Mouse (Mus musculus) MEL (cell line): ENCODE measurements around the gene Prickle2. TPM values are rescaled to one million over a fixed set of nuclear protein-coding genes. Genes with fewer than 3 reads are reported as not detected.

Source experiments
- DNase-seq: peaks from one replicate; pipeline ENCODE4 v3.0.0; 2011; ENCODE audit warnings: low read depth, low spot score
- H3K27ac ChIP-seq: 2 replicates; pipeline ENCODE4 v1.5.1; 2012; ENCODE audit warnings: low read depth, mild to moderate bottlenecking, control low read depth, low read length, moderate library complexity; ENCODE audit not compliant: control insufficient read depth
- H3K27me3 ChIP-seq, 2 experiments: fragments of 150-350 bp in 1 of 2; sonication (generic) in 1 of 2; 2 replicates each; pipeline ENCODE4 v1.6.1; 2012; ENCODE audit warnings: low read length in 2 of 2, mild to moderate bottlenecking in 2 of 2, improper control_type of control experiment in 1 of 2, moderate library complexity in 1 of 2; ENCODE audit not compliant: insufficient read depth in 2 of 2, control insufficient read depth in 1 of 2
- H3K36me3 ChIP-seq, 2 experiments: 2 replicates each; pipeline ENCODE4 v1.6.1; 2012 to 2014; ENCODE audit warnings: low read length in 2 of 2, improper control_type of control experiment in 1 of 2, inconsistent platforms in 1 of 2, mild to moderate bottlenecking in 1 of 2; ENCODE audit not compliant: insufficient read depth in 2 of 2, control insufficient read depth in 1 of 2
- H3K4me1 ChIP-seq, 2 experiments: fragments of 150-350 bp in 1 of 2; sonication (generic) in 1 of 2; 2 replicates each; pipeline ENCODE4 v1.6.1; 2012; ENCODE audit warnings: low read length in 2 of 2, improper control_type of control experiment in 1 of 2, mild to moderate bottlenecking in 1 of 2; ENCODE audit not compliant: insufficient read depth in 2 of 2, control insufficient read depth in 1 of 2
- H3K4me3 ChIP-seq, 2 experiments: fragments of 150-350 bp in 1 of 2; sonication (generic) in 1 of 2; 2 replicates each; pipeline ENCODE4 v1.5.1; 2012; ENCODE audit warnings: low read depth in 2 of 2, low read length in 2 of 2, mild to moderate bottlenecking in 2 of 2, moderate library complexity in 2 of 2, control low read depth in 1 of 2, improper control_type of control experiment in 1 of 2; ENCODE audit not compliant: control insufficient read depth in 1 of 2, insufficient read depth in 1 of 2
- H3K79me2 ChIP-seq: 2 replicates; pipeline ENCODE4 v1.6.1; 2012; ENCODE audit warnings: mild to moderate bottlenecking, low read length, moderate library complexity; ENCODE audit not compliant: control insufficient read depth, poor library complexity, insufficient read depth
- H3K9ac ChIP-seq: 2 replicates; pipeline ENCODE4 v1.6.1; 2012; ENCODE audit warnings: low read depth, mild to moderate bottlenecking, control low read depth, low read length, moderate library complexity; ENCODE audit not compliant: control insufficient read depth, poor library complexity, severe bottlenecking
- H3K9me3 ChIP-seq: fragments of 150-350 bp; sonication (generic); replicated peaks from 2 replicates; pipeline ENCODE4 v1.6.1; 2012; ENCODE audit warnings: mild to moderate bottlenecking, low read length, improper control_type of control experiment, moderate library complexity; ENCODE audit not compliant: insufficient read depth
- CTCF ChIP-seq, 3 experiments: IDR thresholded peaks in 2 of 3; conservative IDR thresholded peaks in 1 of 3; 2 replicates each; pipeline ENCODE4 v1.5.1; 2011 to 2012; ENCODE audit warnings: low read length in 3 of 3, low read depth in 2 of 3, mild to moderate bottlenecking in 2 of 3, improper control_type of control experiment in 1 of 3, inconsistent platforms in 1 of 3, mixed read lengths in 1 of 3, moderate library complexity in 1 of 3; ENCODE audit not compliant: control insufficient read depth in 1 of 3, insufficient read depth in 1 of 3, poor library complexity in 1 of 3, severe bottlenecking in 1 of 3
- HCFC1 ChIP-seq: IDR thresholded peaks from 2 replicates; pipeline ENCODE4 v1.6.1; 2012; ENCODE audit warnings: low read depth, mild to moderate bottlenecking, inconsistent platforms, low read length, improper control_type of control experiment, moderate library complexity
- KAT2A ChIP-seq: conservative IDR thresholded peaks from 2 replicates; pipeline ENCODE4 v1.6.1; 2012; ENCODE audit warnings: low read depth, low read length, improper control_type of control experiment, inconsistent platforms
- MAFK ChIP-seq: IDR thresholded peaks from 2 replicates; pipeline ENCODE4 v1.6.1; 2011; ENCODE audit warnings: low read depth, mild to moderate bottlenecking, low read length, improper control_type of control experiment, borderline replicate concordance
- MEF2A ChIP-seq: IDR thresholded peaks from 2 replicates; pipeline ENCODE4 v1.6.1; 2014; ENCODE audit warnings: low read depth, mild to moderate bottlenecking, inconsistent platforms, low read length, improper control_type of control experiment; ENCODE audit not compliant: poor library complexity, insufficient replicate concordance, severe bottlenecking; ENCODE audit errors: extremely low read depth
- MYB ChIP-seq: IDR thresholded peaks from 2 replicates; pipeline ENCODE4 v1.6.1; 2011; ENCODE audit warnings: mild to moderate bottlenecking, low read depth, low read length, improper control_type of control experiment
- MYC ChIP-seq: IDR thresholded peaks from 2 replicates; pipeline ENCODE4 v1.6.1; 2011; ENCODE audit warnings: low read depth, mild to moderate bottlenecking, low read length, improper control_type of control experiment, moderate library complexity
- POLR2A ChIP-seq, 2 experiments: IDR thresholded peaks; 2 replicates each; pipeline ENCODE4 v1.6.1; 2011 to 2012; ENCODE audit warnings: low read length in 2 of 2, mild to moderate bottlenecking in 2 of 2, control low read depth in 1 of 2, improper control_type of control experiment in 1 of 2, low read depth in 1 of 2, moderate library complexity in 1 of 2; ENCODE audit not compliant: control insufficient read depth in 1 of 2, insufficient read depth in 1 of 2, poor library complexity in 1 of 2
- POLR2AphosphoS2 ChIP-seq: IDR thresholded peaks from 2 replicates; pipeline ENCODE4 v1.6.1; 2011; ENCODE audit warnings: low read length, improper control_type of control experiment
- POLR2AphosphoS5 ChIP-seq: IDR thresholded peaks from 2 replicates; pipeline ENCODE4 v1.6.1; 2012; ENCODE audit warnings: low read depth, borderline replicate concordance, mild to moderate bottlenecking, inconsistent platforms, low read length, moderate library complexity, mixed read lengths
- RAD21 ChIP-seq: IDR thresholded peaks from 2 replicates; pipeline ENCODE4 v1.6.1; 2011; ENCODE audit warnings: mild to moderate bottlenecking, low read depth, low read length, improper control_type of control experiment
- SIN3A ChIP-seq: IDR thresholded peaks from 2 replicates; pipeline ENCODE4 v1.6.1; 2012; ENCODE audit warnings: low read length, improper control_type of control experiment, inconsistent platforms
- SMC3 ChIP-seq: IDR thresholded peaks from 2 replicates; pipeline ENCODE4 v1.6.1; 2011; ENCODE audit warnings: low read depth, low read length, improper control_type of control experiment
- TCF12 ChIP-seq: IDR thresholded peaks from 2 replicates; pipeline ENCODE4 v1.6.1; 2014; ENCODE audit warnings: low read depth, mild to moderate bottlenecking, inconsistent platforms, low read length, improper control_type of control experiment, moderate library complexity
- USF2 ChIP-seq, 2 experiments: IDR thresholded peaks; 2 replicates each; pipeline ENCODE4 v1.6.1; 2011 to 2012; ENCODE audit warnings: improper control_type of control experiment in 2 of 2, low read length in 2 of 2, borderline replicate concordance in 1 of 2, inconsistent platforms in 1 of 2, low read depth in 1 of 2, mild to moderate bottlenecking in 1 of 2; ENCODE audit not compliant: insufficient read depth in 1 of 2
- ZC3H11A ChIP-seq: IDR thresholded peaks from 2 replicates; pipeline ENCODE4 v1.6.1; 2012; ENCODE audit warnings: low read depth, mild to moderate bottlenecking, inconsistent platforms, low read length, improper control_type of control experiment
- ZKSCAN1 ChIP-seq: IDR thresholded peaks from 2 replicates; pipeline ENCODE4 v1.6.1; 2012; ENCODE audit warnings: low read depth, mild to moderate bottlenecking, inconsistent platforms, low read length, improper control_type of control experiment, moderate library complexity
- ZMIZ1 ChIP-seq: IDR thresholded peaks from 2 replicates; pipeline ENCODE4 v1.6.1; 2012; ENCODE audit warnings: low read depth, mild to moderate bottlenecking, inconsistent platforms, low read length, improper control_type of control experiment, moderate library complexity
- ZNF384 ChIP-seq: IDR thresholded peaks from 2 replicates; pipeline ENCODE4 v1.6.1; 2012; ENCODE audit warnings: low read depth, mild to moderate bottlenecking, inconsistent platforms, low read length, improper control_type of control experiment
- polyA plus RNA-seq, 2 experiments: library from polyadenylated mRNA; stranded (reverse) in 1 of 2; unstranded in 1 of 2; fragments of >175 nt in 1 of 2; fragments of >200 nt in 1 of 2; gene quantifications; 2 replicates each; pipeline versions ENCODE4 v1.2.1 to v1.2.4; 2012; ENCODE audit warnings: low replicate concordance in 2 of 2, low read depth in 1 of 2; ENCODE audit not compliant: insufficient read length in 2 of 2, insufficient read depth in 1 of 2, missing spikeins in 1 of 2
- total RNA-seq: library from RNA; depleted of rRNA; stranded (reverse); fragments of 300-350 nt; gene quantifications from 2 replicates; pipeline ENCODE4 v1.2.3, GENCODE M21; 2012

The Prickle2 gene
- total and polyA plus RNA-seq, 3 experiments: not detected

DNA sequence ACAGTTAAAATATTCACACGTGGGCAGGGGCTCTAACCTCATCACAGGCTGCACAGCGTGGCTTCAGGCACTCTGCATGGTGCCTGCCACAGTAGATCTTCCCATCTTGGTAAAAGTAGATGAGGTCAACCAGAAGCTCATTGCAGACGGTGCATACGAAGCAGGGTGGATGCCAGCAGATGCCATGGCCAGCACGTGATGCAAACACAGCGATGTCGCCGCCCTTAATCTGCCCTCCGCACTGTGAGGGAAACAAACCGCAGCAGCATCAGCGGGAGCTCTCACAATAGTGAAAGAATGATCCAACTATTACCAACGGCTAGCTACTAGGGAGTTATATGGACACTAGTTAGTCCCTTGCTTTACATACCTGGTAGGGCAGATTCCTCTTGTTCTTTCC lies 285.8 kb downstream of the Prickle2 start:
- Histone ChIP-seq H3K27me3 (no peaks in the 10 kb centered on the region), H3K9ac (no peak overlapping the region), H3K27ac (no peak overlapping the region)
- TF ChIP-seq ZNF384 (no peak), ZMIZ1 (no peak), RAD21 (no peak), KAT2A (no peak), POLR2A (IDR thresholded peaks at IDR 0.05; ENCODE audit: control insufficient read depth in 1 of 2, insufficient read depth in 1 of 2, low read depth in 1 of 2, low read length in 2 of 2, poor library complexity in 1 of 2) (no peak), USF2 (IDR thresholded peaks at IDR 0.05; ENCODE audit: borderline replicate concordance in 1 of 2, insufficient read depth in 1 of 2, low read depth in 1 of 2, low read length in 2 of 2) (no peak), POLR2AphosphoS2 (no peak), MEF2A (no peak), MYB (no peak), MAFK (no peak), TCF12 (no peak), ZC3H11A (no peak), POLR2AphosphoS5 (no peak), SIN3A (no peak)
- TF ChIP-seq, all 39 proteins: peak for 0
- Histone ChIP-seq H3K4me3 (no peak overlapping the region), H3K36me3 (no peaks in the 10 kb centered on the region), H3K9me3 (no peaks in the 10 kb centered on the region; the same call in 1 of the 2 replicates), H3K79me2 (no peaks in the 10 kb centered on the region), H3K4me1 (no peaks in the 10 kb centered on the region)
- DNase-seq: no peak

DNA sequence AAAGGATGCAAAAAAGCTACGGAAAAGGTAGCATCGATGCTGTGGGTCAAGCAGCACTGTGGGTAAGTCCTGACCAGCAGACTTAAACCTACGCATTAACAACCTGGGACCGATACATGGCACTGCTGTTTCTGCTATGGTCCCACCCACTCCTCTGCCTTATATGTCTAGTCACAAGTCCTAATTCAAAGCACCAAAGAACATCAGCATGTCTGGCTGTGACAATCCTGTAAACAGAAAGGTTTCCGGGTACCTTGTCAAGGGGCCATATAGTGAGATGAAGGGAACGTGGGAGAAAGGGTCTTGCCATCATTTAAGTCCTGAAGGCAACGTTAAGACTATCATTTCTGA lies 290.6 kb downstream of the Prickle2 start:
- Histone ChIP-seq H3K4me1 (no peaks in the 10 kb centered on the region), H3K9ac (no peak overlapping the region), H3K36me3 (no peaks in the 10 kb centered on the region), H3K9me3 (no peaks in the 10 kb centered on the region), H3K27ac (no peak overlapping the region), H3K27me3 (no peaks in the 10 kb centered on the region), H3K79me2 (no peaks in the 10 kb centered on the region), H3K4me3 (no peak overlapping the region)
- TF ChIP-seq MAFK (no peak), MYC (no peak), POLR2AphosphoS5 (no peak), HCFC1 (no peak), USF2 (IDR thresholded peaks at IDR 0.05; ENCODE audit: borderline replicate concordance in 1 of 2, insufficient read depth in 1 of 2, low read depth in 1 of 2, low read length in 2 of 2) (no peak), KAT2A (no peak), ZKSCAN1 (no peak), CTCF (IDR thresholded peaks at IDR 0.05 in 2 of 3, conservative IDR thresholded peaks at IDR 0.05 in 1 of 3; ENCODE audit: control insufficient read depth in 1 of 3, insufficient read depth in 1 of 3, low read depth in 2 of 3, low read length in 3 of 3, poor library complexity in 1 of 3, severe bottlenecking in 1 of 3) (no peak), SMC3 (no peak)
- DNase-seq: no peak
